Mouse (Mus musculus) kidney, adult 9 months (tissue): Measurements from ENCODE around the gene 4933434E20Rik.
A peak's percentile ranks its signal among the peaks of the same experiment; 100 is the strongest.

ENCODE experiments used
- DNase-seq: peaks from one replicate; pipeline ENCODE4 v3.0.0; 2022

The 4933434E20Rik gene

GRCm38 (mm10) chr3:90051441-90052350 lies at the start of gene 4933434E20Rik:
4933434E20Rik (plus strand) TSS chr3:90051636.
- DNase-seq = peak; percentile 40

GRCm38 (mm10) chr3:90004091-90004796 lies 47.2 kb upstream of the 4933434E20Rik start:
- DNase-seq = peak; percentile 38

DNA sequence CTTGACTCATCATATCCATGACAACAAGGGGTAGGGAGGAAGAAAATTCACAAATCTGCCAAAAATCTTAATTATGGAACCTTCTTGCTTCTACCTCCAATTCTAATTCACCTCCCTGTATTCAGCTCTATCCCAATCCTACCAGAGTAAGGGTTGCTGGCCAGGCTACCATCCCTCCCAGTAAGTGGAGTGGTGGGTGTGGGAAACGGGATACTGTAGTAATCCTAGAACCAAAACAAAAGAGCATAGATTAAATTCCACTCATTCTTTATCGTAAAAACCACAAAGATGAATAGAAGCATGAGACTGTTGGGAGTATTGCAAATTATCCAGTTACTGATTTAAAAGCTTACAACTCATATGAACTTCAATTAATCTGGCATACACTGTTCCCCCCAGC lies 41.1 kb upstream of the 4933434E20Rik start:
- no peak for DNase-seq

GRCm38 (mm10) chr3:90016626-90017025 lies 34.8 kb upstream of the 4933434E20Rik start:
- no peak for DNase-seq

- DNase-seq = no peak
Measured at GRCm38 (mm10) chr3:90034653-90035052, 16.8 kb upstream of the 4933434E20Rik start.

- no peak for DNase-seq
Measured at GRCm38 (mm10) chr3:90036263-90036662, 15.2 kb upstream of the 4933434E20Rik start.

DNA sequence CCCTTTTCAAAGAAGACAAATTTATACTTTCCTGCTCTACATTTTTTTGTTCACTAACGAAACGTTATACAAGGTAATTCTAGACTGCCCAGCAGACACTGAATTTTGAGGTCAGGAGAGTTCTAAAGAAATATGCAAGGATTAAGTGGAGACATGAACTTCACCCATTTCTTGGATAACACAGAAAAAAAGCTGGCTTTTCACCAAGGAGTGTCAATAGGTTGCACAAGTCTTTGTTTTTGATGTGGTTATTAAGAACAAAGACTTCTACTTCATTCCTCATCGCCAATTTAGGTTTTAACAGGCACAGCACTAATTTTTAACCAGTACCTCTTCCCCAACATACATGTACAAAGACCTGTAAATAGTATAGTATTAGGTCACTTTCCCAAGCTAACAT lies 1.7 kb upstream of the 4933434E20Rik start:
- DNase-seq = no peak

DNA sequence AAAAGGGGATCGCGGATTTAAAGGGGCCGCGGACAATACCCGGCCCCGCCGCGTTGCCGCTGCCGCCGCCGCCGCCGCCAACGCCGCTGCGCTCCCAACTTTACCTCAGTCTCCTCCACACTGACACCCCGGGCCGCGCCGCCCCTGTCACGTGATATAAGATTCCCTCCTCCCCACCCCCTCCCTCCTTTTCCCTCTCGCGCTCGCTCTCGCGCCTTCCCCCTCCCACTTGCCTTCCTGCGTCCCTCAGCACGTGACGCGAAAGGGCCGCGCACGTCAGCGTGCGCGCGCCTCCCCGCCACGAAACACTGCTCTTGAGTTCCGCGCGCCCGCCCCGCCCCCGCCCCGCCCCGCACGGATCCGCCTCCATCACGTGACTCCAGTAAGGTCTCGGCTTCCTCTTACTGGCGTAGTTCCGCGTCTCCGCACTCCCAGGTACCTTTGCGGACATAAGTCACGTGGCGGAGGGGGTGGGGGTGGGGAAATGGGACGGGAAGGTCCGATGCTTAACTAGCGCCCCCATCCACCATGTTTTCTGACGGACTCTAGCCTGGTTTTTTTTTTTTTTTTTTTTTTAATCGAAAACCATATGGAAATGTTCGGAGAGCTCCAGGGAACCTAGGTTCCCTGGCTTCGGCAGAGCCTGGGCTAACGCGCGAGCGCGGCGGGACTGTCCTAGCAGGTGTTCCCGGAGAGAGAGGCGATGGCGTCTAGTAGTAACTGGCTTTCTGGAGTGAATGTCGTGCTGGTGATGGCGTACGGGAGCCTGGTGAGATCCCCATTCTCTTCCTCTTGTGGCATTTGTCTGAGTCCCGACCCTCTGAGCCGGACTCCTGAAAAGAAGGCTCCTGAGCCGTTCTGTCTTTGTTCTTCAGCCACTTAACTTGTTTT lies 1.2 kb downstream of the 4933434E20Rik start, which contains the start of gene Ubap2l:
Ubap2l (minus strand) TSS at position 278 of the 891 bp plus-strand sequence.
- peak; percentile 96 for DNase-seq

DNA sequence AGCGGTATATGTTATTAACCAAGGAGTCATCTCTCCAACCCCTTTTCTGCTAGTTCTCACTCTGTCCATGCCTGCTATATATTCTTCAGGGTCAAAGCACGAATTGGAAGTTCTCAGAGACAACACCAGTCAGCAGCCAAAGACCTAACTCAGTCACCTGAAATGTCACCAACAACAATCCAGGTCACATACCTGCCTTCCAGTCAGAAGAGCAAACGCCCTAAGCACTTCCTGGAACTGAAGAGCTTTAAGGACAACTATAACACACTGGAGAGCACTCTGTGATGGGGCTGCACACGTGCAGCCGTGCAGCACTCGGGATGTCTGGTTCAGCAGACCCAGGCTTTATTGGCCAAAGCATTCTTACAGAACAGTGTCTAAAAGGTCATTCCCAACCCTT lies 10.1 kb downstream of the 4933434E20Rik start:
- no peak for DNase-seq

DNA sequence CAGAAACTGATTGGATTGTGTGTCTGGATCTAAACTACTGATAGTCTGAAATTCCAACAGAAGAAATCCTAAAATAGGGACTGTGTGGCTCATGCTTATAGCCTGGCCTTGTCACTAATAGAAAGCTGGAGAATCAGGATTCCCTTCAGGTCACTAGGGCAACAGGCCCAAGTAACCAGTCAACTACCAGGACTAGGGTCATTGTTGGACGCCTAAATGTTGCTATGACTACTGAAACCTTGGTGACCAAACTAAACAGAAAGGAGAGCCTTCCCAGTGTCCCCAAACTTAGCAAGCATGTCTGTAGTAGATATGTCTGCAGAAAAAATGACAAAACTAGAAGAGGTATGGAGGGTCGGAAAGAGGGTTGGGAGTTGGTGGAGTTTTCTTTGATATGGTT lies 11.1 kb downstream of the 4933434E20Rik start:
- DNase-seq = no peak

GRCm38 (mm10) chr3:90064383-90064782 lies 12.9 kb downstream of the 4933434E20Rik start:
- DNase-seq = no peak

DNA sequence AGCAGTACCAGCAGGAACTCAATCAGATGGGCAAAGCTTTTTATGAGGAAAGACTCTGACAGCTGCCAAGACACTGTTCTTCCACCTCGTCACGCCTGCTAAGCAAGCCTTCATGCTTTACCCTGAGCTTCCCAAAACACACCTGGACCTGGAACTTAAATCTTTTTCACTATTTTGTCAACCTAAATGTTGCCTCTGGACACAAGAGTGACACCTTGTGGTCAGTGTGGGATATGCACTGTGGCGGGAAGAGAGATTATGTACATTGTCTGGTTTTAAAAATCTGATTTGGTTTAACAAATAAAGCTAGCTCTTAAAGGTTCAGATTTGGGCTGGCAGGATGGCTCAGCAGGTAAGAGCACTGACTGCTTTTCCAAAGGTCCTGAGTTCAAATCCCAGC lies 14.1 kb downstream of the 4933434E20Rik start:
- DNase-seq = peak; percentile 67

- DNase-seq = no peak
Measured at GRCm38 (mm10) chr3:90067851-90068250, 16.4 kb downstream of the 4933434E20Rik start.

GRCm38 (mm10) chr3:90069688-90070087 lies 18.3 kb downstream of the 4933434E20Rik start:
- DNase-seq = no peak

DNA sequence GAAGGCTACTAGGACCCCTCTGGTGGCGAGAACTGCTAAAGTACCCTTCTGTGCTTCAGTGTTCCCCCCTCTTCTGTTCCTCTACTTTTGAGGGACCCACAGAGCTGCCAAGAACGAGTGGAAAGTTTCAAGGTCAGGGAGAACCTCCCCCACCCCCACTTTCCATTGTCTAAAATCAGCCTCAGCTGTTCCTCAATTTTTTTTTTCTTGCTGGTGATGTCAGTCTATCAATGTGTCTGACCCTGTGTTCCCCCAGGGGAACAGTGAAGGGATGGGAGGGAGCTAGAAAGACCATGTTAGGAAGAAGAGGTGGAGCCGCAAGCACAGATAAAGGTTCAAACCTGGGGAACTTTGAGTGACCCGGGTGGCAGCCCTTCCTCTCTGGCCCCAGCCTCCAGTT lies 20.9 kb downstream of the 4933434E20Rik start, which contains the start of gene Tpm3:
Tpm3 (plus strand) TSS at position 356 of the 400 bp plus-strand sequence.
- DNase-seq = no peak

DNA sequence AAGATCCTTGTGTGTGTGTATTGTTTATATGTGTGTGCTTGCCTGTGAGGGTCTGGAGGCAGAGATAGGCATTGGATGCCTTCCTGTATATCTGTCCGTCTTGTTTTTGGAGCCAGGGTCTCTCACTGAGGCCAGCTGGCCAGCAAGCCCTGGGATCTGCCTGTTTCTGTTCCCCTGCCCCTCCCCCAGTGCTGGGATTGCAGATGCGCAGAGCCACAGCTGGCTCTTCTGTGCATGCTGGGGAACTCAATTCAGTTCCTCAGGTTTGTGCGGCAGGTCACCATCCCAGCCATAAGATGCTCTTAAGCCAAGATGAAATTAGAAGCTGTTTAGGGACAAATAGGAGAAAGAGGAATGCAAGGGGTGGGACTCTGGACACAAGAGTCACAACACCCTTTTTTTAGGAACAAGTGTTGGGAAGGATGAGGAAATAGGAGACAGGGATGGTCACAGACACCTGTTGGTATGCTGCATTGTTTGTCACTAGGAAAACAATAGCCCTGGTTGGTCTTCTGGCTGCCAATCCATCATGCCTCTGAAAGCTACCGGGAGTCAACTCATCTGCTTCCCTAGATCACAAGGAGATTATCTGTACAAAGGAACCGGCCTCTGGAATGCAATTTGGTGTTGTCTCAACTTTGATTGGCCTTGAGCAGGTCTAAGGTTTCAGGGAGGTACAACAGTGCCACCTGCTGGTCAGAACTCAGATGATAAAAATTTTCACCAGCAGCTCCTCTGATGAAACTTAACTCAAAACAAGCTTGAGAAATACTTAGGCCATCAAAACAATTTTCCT lies 25.7 kb downstream of the 4933434E20Rik start:
- peak; percentile 89 for DNase-seq

DNA sequence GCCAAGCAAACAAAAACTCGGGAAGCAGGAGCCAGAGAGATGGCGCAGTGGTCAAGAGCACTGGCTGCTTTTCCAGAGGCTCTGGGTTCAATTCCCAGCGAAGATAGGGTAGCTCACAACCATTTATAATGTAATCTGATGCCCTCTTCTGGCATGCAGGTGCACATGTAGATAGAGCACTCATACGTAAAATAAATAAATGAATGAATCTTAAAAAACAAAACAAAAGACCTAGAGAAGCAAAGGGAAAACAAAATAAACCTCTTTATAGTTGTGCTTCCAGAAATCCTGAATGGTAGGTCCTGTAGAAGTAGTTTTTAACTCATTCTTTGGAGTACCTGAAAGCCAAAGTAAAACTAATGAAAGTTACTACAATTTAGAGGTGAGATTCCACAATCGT lies 26.8 kb downstream of the 4933434E20Rik start:
- DNase-seq = no peak

- DNase-seq = peak; percentile 98
Measured at GRCm38 (mm10) chr3:90079133-90079762, 27.8 kb downstream of the 4933434E20Rik start.

GRCm38 (mm10) chr3:90079763-90080497 lies 28.5 kb downstream of the 4933434E20Rik start:
- DNase-seq = peak; percentile 71

- DNase-seq = no peak
Measured at GRCm38 (mm10) chr3:90080498-90080863, 29.0 kb downstream of the 4933434E20Rik start.
